Mouse (Mus musculus) heart, embryonic 12.5 days (tissue): ENCODE measurements at regions not wholly inside any gene's neighbourhood (a gene's known extent, or its start where the extent isn't known, plus 50 kb on each side); places are given as distances from the start of the nearest gene placed in this dataset.

Experiments used
- ATAC-seq: fragments of 200-750 bp; cut with Nextera tagmentation; 2 replicates; pipeline ENCODE4 v1.8.0; 2017; ENCODE audit warnings: moderate TSS enrichment, moderate library complexity; ENCODE audit not compliant: insufficient number of reproducible peaks, low FRiP score
- H3K27ac ChIP-seq: fragments of 300-500 bp; sonication (generic); 2 replicates; pipeline ENCODE4 v1.5.1; 2016; ENCODE audit warnings: mild to moderate bottlenecking, moderate library complexity; ENCODE audit not compliant: poor library complexity, severe bottlenecking
- H3K27me3 ChIP-seq: fragments of 300-500 bp; sonication (generic); replicated peaks from 2 replicates; pipeline ENCODE4 v1.6.1; 2016; ENCODE audit warnings: mild to moderate bottlenecking, moderate library complexity
- H3K36me3 ChIP-seq: fragments of 300-500 bp; sonication (generic); 2 replicates; pipeline ENCODE4 v1.6.1; 2016; ENCODE audit warnings: mild to moderate bottlenecking, moderate library complexity
- H3K4me1 ChIP-seq: fragments of 300-500 bp; sonication (generic); replicated peaks from 2 replicates; pipeline ENCODE4 v1.6.1; 2016; ENCODE audit warnings: mild to moderate bottlenecking
- H3K4me2 ChIP-seq: fragments of 300-500 bp; sonication (generic); 2 replicates; pipeline ENCODE4 v1.6.1; 2016; ENCODE audit warnings: mild to moderate bottlenecking, moderate library complexity
- H3K4me3 ChIP-seq: fragments of 300-500 bp; sonication (generic); 2 replicates; pipeline ENCODE4 v1.5.1; 2016; ENCODE audit warnings: mild to moderate bottlenecking
- H3K9ac ChIP-seq: fragments of 300-500 bp; sonication (generic); 2 replicates; pipeline ENCODE4 v1.6.1; 2016; ENCODE audit warnings: mild to moderate bottlenecking, moderate library complexity
- H3K9me3 ChIP-seq: fragments of 300-500 bp; sonication (generic); replicated peaks from 2 replicates; pipeline ENCODE4 v1.6.1; 2016; ENCODE audit warnings: mild to moderate bottlenecking, moderate library complexity
- WGBS: fragments of 180-500 bp; shearing (Covaris S2); methylation state at CpG from one replicate; pipeline ENCODE4 v1.1.7; 2016; 5-methylcytosine and 5-hydroxymethylcytosine counted together

- Histone ChIP-seq H3K36me3 (no peaks in the 10 kb centered on the region), H3K27ac (no peak overlapping the region), H3K4me2 (no peak overlapping the region), H3K4me1 (no peaks in the 10 kb centered on the region), H3K9ac (no peak overlapping the region), H3K27me3 (no peaks in the 10 kb centered on the region), H3K4me3 (no peak overlapping the region), H3K9me3 (no peaks in the 10 kb centered on the region)
- WGBS: 85% methylated on average over 2 of the region's 2 CpGs
- ATAC-seq: no peak
Observed at GRCm38 (mm10) chr16:19834128-19834527, 74.1 kb downstream of the B3gnt5 start.

- Histone ChIP-seq H3K27me3 (no peaks in the 10 kb centered on the region), H3K9ac (no peak overlapping the region), H3K9me3 (no peaks in the 10 kb centered on the region), H3K4me2 (no peak overlapping the region), H3K27ac (no peak overlapping the region), H3K4me1 (no peaks in the 10 kb centered on the region), H3K36me3 (no peaks in the 10 kb centered on the region), H3K4me3 (no peak overlapping the region)
- ATAC-seq: no peak
- 79% methylated on average over 2 of the region's 2 CpGs for WGBS
Observed at GRCm38 (mm10) chr16:19834750-19835149, 74.7 kb downstream of the B3gnt5 start.

- no peak for ATAC-seq
- Histone ChIP-seq H3K36me3 (no peaks in the 10 kb centered on the region), H3K4me3 (no peak overlapping the region), H3K4me1 (no peaks in the 10 kb centered on the region), H3K27ac (no peak overlapping the region), H3K9me3 (no peaks in the 10 kb centered on the region), H3K4me2 (no peak overlapping the region), H3K9ac (no peak overlapping the region), H3K27me3 (no peaks in the 10 kb centered on the region)
- WGBS: 36% methylated on average over 1 of the region's 1 CpGs
Observed at GRCm38 (mm10) chr16:19839831-19840230, 79.8 kb downstream of the B3gnt5 start.

GRCm38 (mm10) chr16:19842346-19843025 lies 82.5 kb downstream of the B3gnt5 start:
- Histone ChIP-seq H3K9ac (no peak overlapping the region), H3K27me3 (no peaks in the 10 kb centered on the region), H3K9me3 (no peaks in the 10 kb centered on the region), H3K4me3 (no peak overlapping the region), H3K4me2 (no peak overlapping the region), H3K36me3 (no peaks in the 10 kb centered on the region), H3K27ac (no peak overlapping the region), H3K4me1 (no peaks in the 10 kb centered on the region)
- WGBS: 45% methylated on average over 3 of the region's 3 CpGs
- no peak for ATAC-seq

- H3K9me3 ChIP-seq: no peaks in the 10 kb centered on the region
- ATAC-seq: no peak
Observed at GRCm38 (mm10) chr16:19843738-19844137, 83.7 kb downstream of the B3gnt5 start.

GRCm38 (mm10) chr16:19848395-19848794 lies 88.4 kb downstream of the B3gnt5 start:
- 27% methylated on average over 1 of the region's 1 CpGs for WGBS
- no peak overlapping the region for H3K4me3 ChIP-seq
- no peak overlapping the region for H3K9ac ChIP-seq
- H3K27me3 ChIP-seq: no peaks in the 10 kb centered on the region
- H3K4me2 ChIP-seq: no peak overlapping the region
- no peaks in the 10 kb centered on the region; the same call in 1 of the 2 replicates for H3K9me3 ChIP-seq
- no peaks in the 10 kb centered on the region for H3K4me1 ChIP-seq
- no peak overlapping the region for H3K27ac ChIP-seq
- ATAC-seq: no peak
- no peaks in the 10 kb centered on the region for H3K36me3 ChIP-seq

More at GRCm38 (mm10) chr16:19843738-19844137, 83.7 kb downstream of the B3gnt5 start:
- H3K27ac ChIP-seq: no peak overlapping the region
- no peaks in the 10 kb centered on the region for H3K36me3 ChIP-seq
- H3K4me2 ChIP-seq: no peak overlapping the region
- no peaks in the 10 kb centered on the region for H3K4me1 ChIP-seq
- H3K27me3 ChIP-seq: no peaks in the 10 kb centered on the region
- H3K9ac ChIP-seq: no peak overlapping the region
- no peak overlapping the region for H3K4me3 ChIP-seq

- 85% methylated on average over 5 of the region's 5 CpGs for WGBS
- no peak overlapping the region for H3K9ac ChIP-seq
- H3K4me1 ChIP-seq: no peaks in the 10 kb centered on the region
- no peaks in the 10 kb centered on the region for H3K9me3 ChIP-seq
- H3K27me3 ChIP-seq: no peaks in the 10 kb centered on the region
- ATAC-seq: no peak
- no peaks in the 10 kb centered on the region for H3K36me3 ChIP-seq
- H3K4me3 ChIP-seq: no peak overlapping the region
- no peak overlapping the region for H3K4me2 ChIP-seq
- H3K27ac ChIP-seq: no peak overlapping the region
Observed at GRCm38 (mm10) chr16:19865306-19865705, 105.3 kb downstream of the B3gnt5 start.

- Histone ChIP-seq H3K4me2 (no peak overlapping the region), H3K4me3 (no peak overlapping the region), H3K9me3 (no peaks in the 10 kb centered on the region), H3K4me1 (no peaks in the 10 kb centered on the region), H3K27me3 (no peaks in the 10 kb centered on the region), H3K9ac (no peak overlapping the region), H3K36me3 (no peaks in the 10 kb centered on the region), H3K27ac (no peak overlapping the region)
- no peak for ATAC-seq
Observed at GRCm38 (mm10) chr16:19865931-19866330, 105.9 kb downstream of the B3gnt5 start.

GRCm38 (mm10) chr16:19869425-19869824 lies 109.4 kb downstream of the B3gnt5 start:
- Histone ChIP-seq H3K9ac (no peak overlapping the region), H3K27me3 (no peaks in the 10 kb centered on the region)
- no peak for ATAC-seq

GRCm38 (mm10) chr16:19876861-19877554 lies 105.8 kb downstream of the Klhl6 start:
- 33% methylated on average over 10 of the region's 10 CpGs for WGBS
- Histone ChIP-seq H3K4me1 (peaks cover 13% of the 10 kb centered on the region), H3K4me2 (no peak overlapping the region), H3K27me3 (no peaks in the 10 kb centered on the region), H3K36me3 (no peaks in the 10 kb centered on the region), H3K9ac (no peak overlapping the region), H3K9me3 (no peaks in the 10 kb centered on the region), H3K27ac (no peak overlapping the region), H3K4me3 (no peak overlapping the region)
- ATAC-seq: no peak

More at GRCm38 (mm10) chr16:19869425-19869824, 109.4 kb downstream of the B3gnt5 start:
- no peaks in the 10 kb centered on the region for H3K36me3 ChIP-seq
- no peak overlapping the region for H3K27ac ChIP-seq
- no peaks in the 10 kb centered on the region for H3K4me1 ChIP-seq
- H3K9me3 ChIP-seq: no peaks in the 10 kb centered on the region
- no peak overlapping the region for H3K4me3 ChIP-seq
- H3K4me2 ChIP-seq: no peak overlapping the region

- Histone ChIP-seq H3K27me3 (no peaks in the 10 kb centered on the region), H3K27ac (no peak overlapping the region), H3K4me3 (no peak overlapping the region), H3K9me3 (0 out of 2 replicates have a peak, but pooled peaks cover 3% of the 10 kb centered on the region), H3K36me3 (no peaks in the 10 kb centered on the region), H3K4me2 (no peak overlapping the region), H3K4me1 (peaks cover 8% of the 10 kb centered on the region; the same call in 1 of the 2 replicates), H3K9ac (no peak overlapping the region)
- ATAC-seq: no peak
- WGBS: 75% methylated on average over 3 of the region's 3 CpGs
Observed at GRCm38 (mm10) chr16:19882961-19883360, 99.9 kb downstream of the Klhl6 start.
